Comparison of ENCODE assay signal across 8 mouse cellular contexts in the genomic region with DNA sequence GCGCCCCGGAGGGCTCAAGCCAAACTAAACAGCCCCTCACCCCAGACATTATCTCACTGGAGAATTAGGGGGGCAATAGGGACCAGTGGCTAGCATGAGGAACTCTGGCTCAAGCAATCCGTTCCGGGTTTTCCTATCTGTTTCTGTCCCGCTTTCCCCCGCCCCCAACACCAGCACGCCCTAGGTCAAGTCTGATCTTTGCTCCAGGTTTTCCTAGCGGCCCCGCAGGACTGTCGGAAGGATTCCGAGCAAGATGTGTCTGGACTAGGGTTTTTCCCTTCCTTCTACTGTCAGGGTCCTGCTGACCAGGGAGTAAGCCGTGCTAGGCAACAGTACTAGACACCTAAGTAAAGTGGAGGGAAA. TPM values are rescaled to one million over a fixed set of nuclear protein-coding genes. Genes with fewer than 3 reads are reported as not detected.
A peak's percentile ranks its signal among the peaks of the same experiment; 100 is the strongest.
DNase-seq lines count a peak whose midpoint lies in the region; ATAC-seq and TF ChIP-seq lines count a peak whose summit lies in the region.

No protein-coding gene starts in this region.

- no peaks in the 10 kb centered on the region for H3K9me3 ChIP-seq in neural tube, embryonic 14.5 days (ENCODE audit: control insufficient read depth, low read length)

- TF ChIP-seq CTCF in cortical plate, adult 2 months (IDR thresholded peaks at IDR 0.05; ENCODE audit: extremely low read depth, insufficient read depth, low read length) = no peak

- intact Hi-C loops in gastrocnemius, postnatal 14 days (cut with DNase I; ENCODE audit: low total_unique reads) = no loop called here

- WGBS in neural tube, embryonic 14.5 days = 0% methylated on average over 11 of the region's 12 CpGs

- H3K27ac ChIP-seq in cortical plate, adult 2 months (ENCODE audit: insufficient read depth, low read length) = peak overlapping the region; percentile 47; the same call in 1 of the 2 replicates
- H3K27ac ChIP-seq in neural tube, embryonic 14.5 days (ENCODE audit: low read depth, low read length) = no peak overlapping the region

- ATAC-seq in neural tube, embryonic 14.5 days (ENCODE audit: low read depth) = no peak

- H3K36me3 ChIP-seq in neural tube, embryonic 14.5 days (ENCODE audit: control insufficient read depth, insufficient read depth, low read length) = no peaks in the 10 kb centered on the region

- no peak overlapping the region for H3K9ac ChIP-seq in neural tube, embryonic 14.5 days (replicated peaks; ENCODE audit: low read depth, low read length)

- DNase-seq in B cell, adult 2 months = peak; percentile 56
- DNase-seq in R1 (ENCODE audit: low read depth, low spot score) = peak; percentile 97
- peak; percentile 88 for DNase-seq in gastrocnemius, postnatal 14 days
- peak; percentile 91 for DNase-seq in kidney, adult 18-20 months
- DNase-seq in lung, adult 18-20 months = peak; percentile 89 to 90
- DNase-seq in layer of hippocampus, adult 11-12 months (ENCODE audit: low spot score) = no peak

- H3K27me3 ChIP-seq in neural tube, embryonic 14.5 days (ENCODE audit: control insufficient read depth, insufficient read depth, low read length) = peaks cover 5% of the 10 kb centered on the region; the same call in 1 of the 2 replicates

- TF ChIP-seq POLR2A in cortical plate, adult 2 months (IDR thresholded peaks at IDR 0.05; ENCODE audit: extremely low read depth, insufficient read depth, low read length) = 0 out of 2 replicates have a peak, but pooled peaks have one; percentile 26

- H3K4me1 ChIP-seq in cortical plate, adult 2 months (ENCODE audit: control insufficient read depth, insufficient read depth, low read length) = peaks cover 5% of the 10 kb centered on the region
- H3K4me1 ChIP-seq in neural tube, embryonic 14.5 days (ENCODE audit: control insufficient read depth, insufficient read depth, low read length) = peaks cover 28% of the 10 kb centered on the region

- peak overlapping the region; percentile 97 for H3K4me2 ChIP-seq in neural tube, embryonic 14.5 days (ENCODE audit: low read depth, low read length)

- peak overlapping the region; percentile 56 for H3K4me3 ChIP-seq in cortical plate, adult 2 months (ENCODE audit: insufficient read depth, low read length)
- peak overlapping the region; percentile 45 for H3K4me3 ChIP-seq in neural tube, embryonic 14.5 days (ENCODE audit: low read depth, low read length)

RNA-seq across cellular contexts. Expression of a gene that starts 0.3 kb away (rescaled TPM):
- 14.7 and 18.7 TPM in 2 replicates for polyA plus RNA-seq in cortical plate, adult 2 months (2012; rRNA removed)
- 10 to 100 TPM; 18.4 to 24.0 TPM for total RNA-seq in gastrocnemius, postnatal 14 days (2021)
- polyA plus RNA-seq in neural tube, embryonic 14.5 days (2014; fragmentation: Nextera tagmentation; extraction: Ambion mirVana) = 0.40 and 0.78 TPM in 2 replicates

RNA-seq across cellular contexts. Expression of a gene that starts 7.7 kb away (rescaled TPM):
- 5.1 and 5.9 TPM in 2 replicates for polyA plus RNA-seq in cortical plate, adult 2 months (2012; rRNA removed)
- total RNA-seq in gastrocnemius, postnatal 14 days (2021) = not detected
- 0.88 and 1.9 TPM in 2 replicates for polyA plus RNA-seq in neural tube, embryonic 14.5 days (2014; fragmentation: Nextera tagmentation; extraction: Ambion mirVana)

RNA-seq across cellular contexts. Expression of a gene that starts 16.8 kb away (rescaled TPM):
- polyA plus RNA-seq in cortical plate, adult 2 months (2012; rRNA removed) = 45.4 and 48.7 TPM in 2 replicates
- total RNA-seq in gastrocnemius, postnatal 14 days (2021) = 10 to 100 TPM; 30.9 to 33.4 TPM
- 29.5 and 30.8 TPM in 2 replicates for polyA plus RNA-seq in neural tube, embryonic 14.5 days (2014; fragmentation: Nextera tagmentation; extraction: Ambion mirVana)

RNA-seq across cellular contexts. Expression of a gene that starts 23.3 kb away (rescaled TPM):
- 5.2 and 5.4 TPM in 2 replicates for polyA plus RNA-seq in cortical plate, adult 2 months (2012; rRNA removed)
- 10 to 100 TPM in 1 of 2 experiments, 1 to 10 TPM in 1; 9.6 to 14.4 TPM for total RNA-seq in gastrocnemius, postnatal 14 days (2021)
- 72.0 and 85.4 TPM in 2 replicates for polyA plus RNA-seq in neural tube, embryonic 14.5 days (2014; fragmentation: Nextera tagmentation; extraction: Ambion mirVana)

RNA-seq across cellular contexts. Expression of a gene that starts 23.4 kb away (rescaled TPM):
- 17.5 and 18.0 TPM in 2 replicates for polyA plus RNA-seq in cortical plate, adult 2 months (2012; rRNA removed)
- total RNA-seq in gastrocnemius, postnatal 14 days (2021) = 10 to 100 TPM; 35.9 to 38.8 TPM
- 4.1 and 18.9 TPM in 2 replicates for polyA plus RNA-seq in neural tube, embryonic 14.5 days (2014; fragmentation: Nextera tagmentation; extraction: Ambion mirVana)
